Mouse (Mus musculus): Measurements from ENCODE around the gene Grip1. TPM values are rescaled to one million over a fixed set of nuclear protein-coding genes. Genes with fewer than 3 reads are reported as not detected.

The Grip1 gene
- polyA plus RNA-seq, 1 experiment from 2014 or later = 3.3 TPM

GRCm38 (mm10) chr10:119721887-119722286, 268.3 kb downstream of the Grip1 start:
- Histone ChIP-seq H3K4me3 (ENCODE audit: low read length) (no peak overlapping the region), H3K9me3 (ENCODE audit: low read length) (no peaks in the 10 kb centered on the region), H3K36me3 (ENCODE audit: insufficient read depth, low read length) (no peaks in the 10 kb centered on the region), H3K4me1 (ENCODE audit: insufficient read depth, low read length) (0 out of 2 replicates have a peak, but pooled peaks cover 4% of the 10 kb centered on the region), H3K27ac (ENCODE audit: low read length) (no peak overlapping the region), H3K27me3 (ENCODE audit: insufficient read depth, low read length) (no peaks in the 10 kb centered on the region), H3K9ac (replicated peaks; ENCODE audit: low read length) (no peak overlapping the region), H3K4me2 (replicated peaks; ENCODE audit: low read depth, low read length) (no peak overlapping the region)
- 86% methylated on average over 3 of the region's 3 CpGs for WGBS
- no peak for ATAC-seq (ENCODE audit: low FRiP score, low TSS enrichment)

- Histone ChIP-seq H3K9ac (replicated peaks; ENCODE audit: low read length) (no peak overlapping the region), H3K4me2 (replicated peaks; ENCODE audit: low read depth, low read length) (no peak overlapping the region), H3K4me3 (ENCODE audit: low read length) (no peak overlapping the region), H3K9me3 (ENCODE audit: low read length) (no peaks in the 10 kb centered on the region), H3K27ac (ENCODE audit: low read length) (no peak overlapping the region), H3K27me3 (ENCODE audit: insufficient read depth, low read length) (no peaks in the 10 kb centered on the region), H3K4me1 (ENCODE audit: insufficient read depth, low read length) (0 out of 2 replicates have a peak, but pooled peaks cover 4% of the 10 kb centered on the region), H3K36me3 (ENCODE audit: insufficient read depth, low read length) (no peaks in the 10 kb centered on the region)
- ATAC-seq (ENCODE audit: low FRiP score, low TSS enrichment) = no peak
- 41% methylated on average over 2 of the region's 2 CpGs for WGBS
These were observed 268.8 kb downstream of the Grip1 start for GRCm38 (mm10) chr10:119722471-119722870.

GRCm38 (mm10) chr10:119723671-119724070, 270.0 kb downstream of the Grip1 start:
- Histone ChIP-seq H3K4me2 (replicated peaks; ENCODE audit: low read depth, low read length) (no peak overlapping the region), H3K9ac (replicated peaks; ENCODE audit: low read length) (no peak overlapping the region), H3K27me3 (ENCODE audit: insufficient read depth, low read length) (no peaks in the 10 kb centered on the region), H3K27ac (ENCODE audit: low read length) (no peak overlapping the region), H3K9me3 (ENCODE audit: low read length) (no peaks in the 10 kb centered on the region), H3K4me1 (ENCODE audit: insufficient read depth, low read length) (0 out of 2 replicates have a peak, but pooled peaks cover 4% of the 10 kb centered on the region), H3K36me3 (ENCODE audit: insufficient read depth, low read length) (no peaks in the 10 kb centered on the region), H3K4me3 (ENCODE audit: low read length) (no peak overlapping the region)
- no peak for ATAC-seq (ENCODE audit: low FRiP score, low TSS enrichment)
- 71% methylated on average over 9 of the region's 9 CpGs for WGBS

GRCm38 (mm10) chr10:119725363-119725762, 271.7 kb downstream of the Grip1 start:
- no peak overlapping the region for H3K9ac ChIP-seq (replicated peaks; ENCODE audit: low read length)

GRCm38 (mm10) chr10:119725966-119726365, 272.3 kb downstream of the Grip1 start:
- 51% methylated on average over 7 of the region's 7 CpGs for WGBS
- H3K4me2 ChIP-seq (replicated peaks; ENCODE audit: low read depth, low read length) = no peak overlapping the region
- H3K9me3 ChIP-seq (ENCODE audit: low read length) = no peaks in the 10 kb centered on the region
- H3K4me3 ChIP-seq (ENCODE audit: low read length) = no peak overlapping the region
- no peak for ATAC-seq (ENCODE audit: low FRiP score, low TSS enrichment)
- H3K4me1 ChIP-seq (ENCODE audit: insufficient read depth, low read length) = peaks cover 11% of the 10 kb centered on the region; the same call in 1 of the 2 replicates
- no peaks in the 10 kb centered on the region for H3K27me3 ChIP-seq (ENCODE audit: insufficient read depth, low read length)
- H3K9ac ChIP-seq (replicated peaks; ENCODE audit: low read length) = no peak overlapping the region
- no peaks in the 10 kb centered on the region for H3K36me3 ChIP-seq (ENCODE audit: insufficient read depth, low read length)
- no peak overlapping the region for H3K27ac ChIP-seq (ENCODE audit: low read length)

More at GRCm38 (mm10) chr10:119725363-119725762, 271.7 kb downstream of the Grip1 start:
- Histone ChIP-seq H3K9me3 (ENCODE audit: low read length) (no peaks in the 10 kb centered on the region), H3K27ac (ENCODE audit: low read length) (no peak overlapping the region), H3K4me2 (replicated peaks; ENCODE audit: low read depth, low read length) (no peak overlapping the region), H3K4me1 (ENCODE audit: insufficient read depth, low read length) (peaks cover 11% of the 10 kb centered on the region; the same call in 1 of the 2 replicates), H3K36me3 (ENCODE audit: insufficient read depth, low read length) (no peaks in the 10 kb centered on the region), H3K27me3 (ENCODE audit: insufficient read depth, low read length) (no peaks in the 10 kb centered on the region), H3K4me3 (ENCODE audit: low read length) (no peak overlapping the region)
- WGBS = 40% methylated on average over 5 of the region's 5 CpGs
- ATAC-seq (ENCODE audit: low FRiP score, low TSS enrichment) = no peak

GRCm38 (mm10) chr10:119726921-119727320, 273.3 kb downstream of the Grip1 start:
- Histone ChIP-seq H3K27me3 (ENCODE audit: insufficient read depth, low read length) (no peaks in the 10 kb centered on the region), H3K4me1 (ENCODE audit: insufficient read depth, low read length) (peaks cover 11% of the 10 kb centered on the region; the same call in 1 of the 2 replicates), H3K9ac (replicated peaks; ENCODE audit: low read length) (no peak overlapping the region), H3K4me2 (replicated peaks; ENCODE audit: low read depth, low read length) (no peak overlapping the region), H3K4me3 (ENCODE audit: low read length) (no peak overlapping the region), H3K36me3 (ENCODE audit: insufficient read depth, low read length) (no peaks in the 10 kb centered on the region), H3K9me3 (ENCODE audit: low read length) (no peaks in the 10 kb centered on the region), H3K27ac (ENCODE audit: low read length) (no peak overlapping the region)
- 84% methylated on average over 6 of the region's 6 CpGs for WGBS
- ATAC-seq (ENCODE audit: low FRiP score, low TSS enrichment) = no peak

GRCm38 (mm10) chr10:119730206-119730605, 276.6 kb downstream of the Grip1 start:
- no peak overlapping the region for H3K9ac ChIP-seq (replicated peaks; ENCODE audit: low read length)
- no peaks in the 10 kb centered on the region for H3K9me3 ChIP-seq (ENCODE audit: low read length)
- no peaks in the 10 kb centered on the region for H3K27me3 ChIP-seq (ENCODE audit: insufficient read depth, low read length)
- H3K4me1 ChIP-seq (ENCODE audit: insufficient read depth, low read length) = peaks cover 11% of the 10 kb centered on the region; the same call in 1 of the 2 replicates
- ATAC-seq (ENCODE audit: low FRiP score, low TSS enrichment) = no peak
- H3K36me3 ChIP-seq (ENCODE audit: insufficient read depth, low read length) = no peaks in the 10 kb centered on the region
- no peak overlapping the region for H3K4me2 ChIP-seq (replicated peaks; ENCODE audit: low read depth, low read length)
- H3K27ac ChIP-seq (ENCODE audit: low read length) = no peak overlapping the region
- no peak overlapping the region for H3K4me3 ChIP-seq (ENCODE audit: low read length)
- WGBS = 24% methylated on average over 5 of the region's 5 CpGs

- peaks cover under 1% of the 10 kb centered on the region; the same call in 1 of the 2 replicates for H3K4me1 ChIP-seq (ENCODE audit: insufficient read depth, low read length)
- H3K27me3 ChIP-seq (ENCODE audit: insufficient read depth, low read length) = no peaks in the 10 kb centered on the region
- no peak overlapping the region for H3K4me3 ChIP-seq (ENCODE audit: low read length)
- no peaks in the 10 kb centered on the region for H3K36me3 ChIP-seq (ENCODE audit: insufficient read depth, low read length)
- no peak overlapping the region for H3K9ac ChIP-seq (replicated peaks; ENCODE audit: low read length)
- no peak overlapping the region for H3K27ac ChIP-seq (ENCODE audit: low read length)
- WGBS = 71% methylated on average over 19 of the region's 19 CpGs
- H3K4me2 ChIP-seq (replicated peaks; ENCODE audit: low read depth, low read length) = no peak overlapping the region
- H3K9me3 ChIP-seq (ENCODE audit: low read length) = no peaks in the 10 kb centered on the region
- ATAC-seq (ENCODE audit: low FRiP score, low TSS enrichment) = no peak
These were observed 281.7 kb downstream of the Grip1 start for GRCm38 (mm10) chr10:119735011-119735992.

GRCm38 (mm10) chr10:119739466-119739865, 285.8 kb downstream of the Grip1 start:
- Histone ChIP-seq H3K27me3 (ENCODE audit: insufficient read depth, low read length) (no peaks in the 10 kb centered on the region), H3K9ac (replicated peaks; ENCODE audit: low read length) (no peak overlapping the region), H3K4me1 (ENCODE audit: insufficient read depth, low read length) (no peaks in the 10 kb centered on the region), H3K4me3 (ENCODE audit: low read length) (no peak overlapping the region), H3K27ac (ENCODE audit: low read length) (no peak overlapping the region), H3K4me2 (replicated peaks; ENCODE audit: low read depth, low read length) (no peak overlapping the region), H3K9me3 (ENCODE audit: low read length) (0 out of 2 replicates have a peak, but pooled peaks cover 2% of the 10 kb centered on the region), H3K36me3 (ENCODE audit: insufficient read depth, low read length) (no peaks in the 10 kb centered on the region)
- no peak for ATAC-seq (ENCODE audit: low FRiP score, low TSS enrichment)
- 85% methylated on average over 7 of the region's 7 CpGs for WGBS

GRCm38 (mm10) chr10:119742722-119743121, 289.1 kb downstream of the Grip1 start:
- 0 out of 2 replicates have a peak, but pooled peaks cover 2% of the 10 kb centered on the region for H3K9me3 ChIP-seq (ENCODE audit: low read length)
- WGBS = 69% methylated on average over 8 of the region's 8 CpGs
- no peaks in the 10 kb centered on the region for H3K36me3 ChIP-seq (ENCODE audit: insufficient read depth, low read length)
- no peak overlapping the region for H3K27ac ChIP-seq (ENCODE audit: low read length)
- ATAC-seq (ENCODE audit: low FRiP score, low TSS enrichment) = no peak
- no peak overlapping the region for H3K4me3 ChIP-seq (ENCODE audit: low read length)
- no peaks in the 10 kb centered on the region for H3K4me1 ChIP-seq (ENCODE audit: insufficient read depth, low read length)
- no peak overlapping the region for H3K9ac ChIP-seq (replicated peaks; ENCODE audit: low read length)
- no peaks in the 10 kb centered on the region for H3K27me3 ChIP-seq (ENCODE audit: insufficient read depth, low read length)
- H3K4me2 ChIP-seq (replicated peaks; ENCODE audit: low read depth, low read length) = no peak overlapping the region
